Comparison of ENCODE assay signal across 9 mouse cellular contexts in genomic region chr17:34671151-34672066, GRCm38 (mm10). TPM values are rescaled to one million over a fixed set of nuclear protein-coding genes. Genes with fewer than 3 reads are reported as not detected.
A peak's percentile ranks its signal among the peaks of the same experiment; 100 is the strongest.
DNase-seq lines count a peak whose midpoint lies in the region; ATAC-seq and TF ChIP-seq lines count a peak whose summit lies in the region.
"Had no signal": no experiment of that assay in that cellular context is flagged by ENCODE, and none has a peak within 500 bp of the region (broad histone marks: within the 10 kb centered on the region; RNA-seq: fewer than 3 reads in every experiment).

No protein-coding gene starts in this region.

- no peak for DNase-seq in heart, postnatal 0 days (ENCODE audit: low spot score)
- DNase-seq in heart, adult 18-20 months = no peak
- DNase-seq in embryo, embryonic 10 days (ENCODE audit: low spot score) = peak; percentile 61
- no peak for DNase-seq in midbrain, postnatal 0 days (ENCODE audit: low spot score)
- no peak for DNase-seq in adrenal gland, adult 8-10 months
- no peak for DNase-seq in thymus, postnatal 10 days (ENCODE audit: low spot score in 2 of 2)
- no peak for DNase-seq in adrenal gland, postnatal 10 days
- DNase-seq: cerebellum, postnatal 36 days had no signal

- TF ChIP-seq EP300 in heart, postnatal 0 days (IDR thresholded peaks at IDR 0.05; ENCODE audit: low read depth) = no peak

- H3K4me3 ChIP-seq in heart, postnatal 0 days (ENCODE audit: low read depth, low read length) = peak overlapping the region; percentile 31
- peak overlapping the region; percentile 44 for H3K4me3 ChIP-seq in hindbrain, embryonic 16.5 days (ENCODE audit: low read length)
- peak overlapping the region; percentile 30 for H3K4me3 ChIP-seq in midbrain, postnatal 0 days (ENCODE audit: low read depth, low read length)

- WGBS in heart, postnatal 0 days = 15% methylated on average over 93 of the region's 93 CpGs
- 10% methylated on average over 86 of the region's 93 CpGs for WGBS in hindbrain, embryonic 16.5 days
- 12% methylated on average over 85 of the region's 93 CpGs for WGBS in midbrain, postnatal 0 days

- ATAC-seq in heart, postnatal 0 days (ENCODE audit: insufficient read depth, low read depth) = peak; percentile 34
- ATAC-seq in hindbrain, embryonic 16.5 days = peak; percentile 55
- ATAC-seq in midbrain, postnatal 0 days (ENCODE audit: low FRiP score) = peak; percentile 54

- H3K9ac ChIP-seq in heart, postnatal 0 days (replicated peaks; ENCODE audit: low read depth, low read length) = 0 out of 2 replicates have a peak overlapping the region, but pooled peaks have one; percentile 9
- H3K9ac ChIP-seq in hindbrain, embryonic 16.5 days (ENCODE audit: low read depth, low read length) = peak overlapping the region; percentile 54
- peak overlapping the region; percentile 36 for H3K9ac ChIP-seq in midbrain, postnatal 0 days (replicated peaks; ENCODE audit: low read length, poor library complexity, severe bottlenecking)

- H3K9me3 ChIP-seq in heart, postnatal 0 days (replicated peaks; ENCODE audit: control insufficient read depth, low read length) = no peaks in the 10 kb centered on the region
- no peaks in the 10 kb centered on the region for H3K9me3 ChIP-seq in hindbrain, embryonic 16.5 days (ENCODE audit: control insufficient read depth, low read length)
- no peaks in the 10 kb centered on the region for H3K9me3 ChIP-seq in midbrain, postnatal 0 days (ENCODE audit: low read length)

- H3K27ac ChIP-seq in heart, postnatal 0 days (ENCODE audit: low read depth) = no peak overlapping the region
- H3K27ac ChIP-seq in hindbrain, embryonic 16.5 days (ENCODE audit: low read depth, low read length) = no peak overlapping the region
- H3K27ac ChIP-seq in midbrain, postnatal 0 days (ENCODE audit: low read depth, low read length) = no peak overlapping the region

- H3K4me1 ChIP-seq in heart, postnatal 0 days (ENCODE audit: control insufficient read depth, insufficient read depth) = peaks cover 23% of the 10 kb centered on the region
- H3K4me1 ChIP-seq in hindbrain, embryonic 16.5 days (ENCODE audit: control insufficient read depth, insufficient read depth, low read depth, low read length) = peaks cover 14% of the 10 kb centered on the region
- H3K4me1 ChIP-seq in midbrain, postnatal 0 days (ENCODE audit: insufficient read depth, low read length) = peaks cover 4% of the 10 kb centered on the region; the same call in 1 of the 2 replicates

- peak overlapping the region; percentile 42 for H3K4me2 ChIP-seq in heart, postnatal 0 days (ENCODE audit: low read depth, low read length)
- peak overlapping the region; percentile 64 for H3K4me2 ChIP-seq in hindbrain, embryonic 16.5 days (ENCODE audit: low read length)
- H3K4me2 ChIP-seq in midbrain, postnatal 0 days (ENCODE audit: low read depth, low read length, poor library complexity, severe bottlenecking) = peak overlapping the region; percentile 57

- peaks cover 49% of the 10 kb centered on the region for H3K27me3 ChIP-seq in heart, postnatal 0 days (ENCODE audit: control insufficient read depth, insufficient read depth, low read length)
- peaks cover 43% of the 10 kb centered on the region for H3K27me3 ChIP-seq in hindbrain, embryonic 16.5 days (replicated peaks; ENCODE audit: control insufficient read depth, insufficient read depth, low read length)
- peaks cover 44% of the 10 kb centered on the region for H3K27me3 ChIP-seq in midbrain, postnatal 0 days (ENCODE audit: insufficient read depth, low read length)

- TF ChIP-seq CTCF in heart, postnatal 0 days (IDR thresholded peaks at IDR 0.05; ENCODE audit: low read depth) = no peak
- TF ChIP-seq CTCF in midbrain, postnatal 0 days (IDR thresholded peaks at IDR 0.05) = peak; percentile 35

- no peaks in the 10 kb centered on the region for H3K36me3 ChIP-seq in heart, postnatal 0 days (replicated peaks; ENCODE audit: control insufficient read depth, insufficient read depth, low read length)
- H3K36me3 ChIP-seq in hindbrain, embryonic 16.5 days (ENCODE audit: control insufficient read depth, insufficient read depth, low read length) = no peaks in the 10 kb centered on the region
- H3K36me3 ChIP-seq in midbrain, postnatal 0 days (ENCODE audit: insufficient read depth, low read length) = no peaks in the 10 kb centered on the region

RNA-seq across cellular contexts. Expression of gene Tnxb, which starts 1.1 kb away (rescaled TPM):
- 24.5 and 26.8 TPM in 2 replicates for total RNA-seq in heart, postnatal 0 days (2014; rRNA removed; ENCODE audit: low replicate concordance)
- polyA plus RNA-seq in heart, postnatal 0 days (2015; fragmentation: Nextera tagmentation; extraction: Ambion mirVana) = 1.8 and 2.0 TPM in 2 replicates
- 10 to 100 TPM; 22.9 to 26.5 TPM for total RNA-seq in heart, adult 18-20 months (2021)
- 0.30 and 0.34 TPM in 2 replicates for polyA plus RNA-seq in hindbrain, embryonic 16.5 days (2015; fragmentation: Nextera tagmentation; extraction: Ambion mirVana)
- 3.5 and 4.2 TPM in 2 replicates for total RNA-seq in midbrain, postnatal 0 days (2014; rRNA removed)
- polyA plus RNA-seq in midbrain, postnatal 0 days (2015; fragmentation: Nextera tagmentation; extraction: Ambion mirVana) = 0.26 and 0.30 TPM in 2 replicates
- total RNA-seq in adrenal gland, adult 8-10 months (2022) = 10 to 100 TPM; 27.6 to 54.1 (median 41.4) TPM
- 10 to 100 TPM; 40.6 to 47.3 TPM for total RNA-seq in adrenal gland, postnatal 10 days (2021)

RNA-seq across cellular contexts. Expression of gene Atf6b, which starts 24.5 kb away (rescaled TPM):
- total RNA-seq in heart, postnatal 0 days (2014; rRNA removed; ENCODE audit: low replicate concordance) = 15.8 and 16.6 TPM in 2 replicates
- polyA plus RNA-seq in heart, postnatal 0 days (2015; fragmentation: Nextera tagmentation; extraction: Ambion mirVana) = 22.5 and 24.3 TPM in 2 replicates
- 10 to 100 TPM; 15.5 to 17.2 TPM for total RNA-seq in heart, adult 18-20 months (2021)
- polyA plus RNA-seq in hindbrain, embryonic 16.5 days (2015; fragmentation: Nextera tagmentation; extraction: Ambion mirVana) = 110 and 121 TPM in 2 replicates
- total RNA-seq in midbrain, postnatal 0 days (2014; rRNA removed) = 47.9 and 57.4 TPM in 2 replicates
- 83.0 and 86.0 TPM in 2 replicates for polyA plus RNA-seq in midbrain, postnatal 0 days (2015; fragmentation: Nextera tagmentation; extraction: Ambion mirVana)
- total RNA-seq in adrenal gland, adult 8-10 months (2022) = 10 to 100 TPM; 47.1 to 56.6 (median 51.1) TPM
- 10 to 100 TPM; 37.8 to 40.1 TPM for total RNA-seq in adrenal gland, postnatal 10 days (2021)

RNA-seq across cellular contexts. Expression of gene Fkbpl, which starts 26.8 kb away (rescaled TPM):
- total RNA-seq in heart, postnatal 0 days (2014; rRNA removed; ENCODE audit: low replicate concordance) = 2.6 and 7.1 TPM in 2 replicates
- polyA plus RNA-seq in heart, postnatal 0 days (2015; fragmentation: Nextera tagmentation; extraction: Ambion mirVana) = 12.3 and 13.4 TPM in 2 replicates
- 1 to 10 TPM; 5.8 to 6.5 TPM for total RNA-seq in heart, adult 18-20 months (2021)
- polyA plus RNA-seq in hindbrain, embryonic 16.5 days (2015; fragmentation: Nextera tagmentation; extraction: Ambion mirVana) = 13.5 and 17.0 TPM in 2 replicates
- total RNA-seq in midbrain, postnatal 0 days (2014; rRNA removed) = 6.2 and 7.2 TPM in 2 replicates
- polyA plus RNA-seq in midbrain, postnatal 0 days (2015; fragmentation: Nextera tagmentation; extraction: Ambion mirVana) = 10.7 and 12.9 TPM in 2 replicates
- 10 to 100 TPM; 13.0 to 15.5 (median 15.1) TPM for total RNA-seq in adrenal gland, adult 8-10 months (2022)
- 10 to 100 TPM; 11.8 to 14.4 TPM for total RNA-seq in adrenal gland, postnatal 10 days (2021)

RNA-seq across cellular contexts. Expression of gene Prrt1, which starts 42.1 kb away (rescaled TPM):
- total RNA-seq in heart, postnatal 0 days (2014; rRNA removed; ENCODE audit: low replicate concordance) = 0.35 TPM in 1 of 2 replicates, not detected in the other
- 0.16 and 0.19 TPM in 2 replicates for polyA plus RNA-seq in heart, postnatal 0 days (2015; fragmentation: Nextera tagmentation; extraction: Ambion mirVana)
- 1 to 10 TPM in 1 of 2 experiments, under 1 TPM in 1; 0.93 to 1.5 TPM for total RNA-seq in heart, adult 18-20 months (2021)
- 6.8 and 8.1 TPM in 2 replicates for polyA plus RNA-seq in hindbrain, embryonic 16.5 days (2015; fragmentation: Nextera tagmentation; extraction: Ambion mirVana)
- total RNA-seq in midbrain, postnatal 0 days (2014; rRNA removed) = 9.1 and 15.1 TPM in 2 replicates
- 13.3 and 14.0 TPM in 2 replicates for polyA plus RNA-seq in midbrain, postnatal 0 days (2015; fragmentation: Nextera tagmentation; extraction: Ambion mirVana)
- 10 to 100 TPM in 3 of 4 experiments, 1 to 10 TPM in 1; 7.0 to 36.3 (median 20.6) TPM for total RNA-seq in adrenal gland, adult 8-10 months (2022)
- total RNA-seq in adrenal gland, postnatal 10 days (2021) = 1 to 10 TPM; 4.5 to 7.9 TPM

RNA-seq across cellular contexts. Expression of gene Ppt2, which starts 43.1 kb away (rescaled TPM):
- total RNA-seq in heart, postnatal 0 days (2014; rRNA removed; ENCODE audit: low replicate concordance) = 35.7 and 37.4 TPM in 2 replicates
- polyA plus RNA-seq in heart, postnatal 0 days (2015; fragmentation: Nextera tagmentation; extraction: Ambion mirVana) = 24.0 and 25.7 TPM in 2 replicates
- 10 to 100 TPM; 55.5 to 55.8 TPM for total RNA-seq in heart, adult 18-20 months (2021)
- polyA plus RNA-seq in hindbrain, embryonic 16.5 days (2015; fragmentation: Nextera tagmentation; extraction: Ambion mirVana) = 19.9 and 23.5 TPM in 2 replicates
- 21.1 and 31.0 TPM in 2 replicates for total RNA-seq in midbrain, postnatal 0 days (2014; rRNA removed)
- polyA plus RNA-seq in midbrain, postnatal 0 days (2015; fragmentation: Nextera tagmentation; extraction: Ambion mirVana) = 18.0 and 20.8 TPM in 2 replicates
- 10 to 100 TPM; 59.2 to 70.5 (median 64.3) TPM for total RNA-seq in adrenal gland, adult 8-10 months (2022)
- 10 to 100 TPM; 47.8 to 48.0 TPM for total RNA-seq in adrenal gland, postnatal 10 days (2021)
